Mouse (Mus musculus): Measurements from ENCODE around the gene Kri1. TPM values are rescaled to one million over a fixed set of nuclear protein-coding genes. Genes with fewer than 3 reads are reported as not detected.
A peak's percentile ranks its signal among the peaks of the same experiment; 100 is the strongest.
"Not testable (repeated sequence)": the region's sequence is repeated elsewhere in the genome, so short reads cannot be mapped to it uniquely, and the experiment has no call there.

The Kri1 gene
- polyA plus RNA-seq, 1 experiment from 2014 or later = 15.4 TPM

DNA sequence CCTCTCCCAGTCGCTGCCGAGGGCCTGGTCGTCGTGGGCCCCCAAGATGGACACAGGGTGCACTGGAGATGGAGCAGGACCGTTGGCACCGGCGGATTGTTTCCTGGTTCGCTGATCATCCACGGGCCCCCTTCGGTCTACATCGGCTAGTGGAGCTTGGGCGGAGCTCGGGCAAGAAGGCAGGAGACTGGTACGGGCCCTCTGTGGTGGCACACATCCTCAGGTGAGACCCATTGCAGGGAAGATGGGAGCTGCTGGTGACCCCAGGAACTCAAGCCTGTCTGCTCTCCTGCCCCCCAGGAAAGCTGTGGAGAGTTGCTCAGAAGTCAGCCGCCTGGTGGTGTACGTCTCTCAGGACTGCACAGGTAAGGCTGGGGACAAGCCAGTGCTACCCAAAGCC, 19.5 kb downstream of the Kri1 start:
- 94% methylated on average over 16 of the region's 16 CpGs for WGBS

DNA sequence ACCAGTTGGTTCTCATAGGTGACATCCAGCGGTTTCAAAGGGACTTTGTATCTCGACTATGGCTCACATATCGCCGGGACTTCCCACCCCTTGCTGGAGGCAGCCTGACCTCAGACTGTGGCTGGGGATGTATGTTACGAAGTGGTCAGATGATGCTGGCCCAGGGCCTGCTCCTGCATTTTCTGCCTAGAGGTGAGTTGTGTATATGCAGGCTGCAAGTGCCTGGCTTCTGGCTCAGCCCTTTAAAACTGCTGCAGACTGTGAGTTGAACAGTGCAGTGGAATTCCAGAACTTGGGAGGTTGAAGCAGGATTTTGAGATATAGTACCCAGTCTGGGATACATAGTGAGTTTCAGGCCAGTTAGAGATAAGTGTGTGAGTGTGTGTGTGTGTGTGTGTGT, 20.9 kb downstream of the Kri1 start:
- Histone ChIP-seq H3K4me2 (peak overlapping the region; percentile 93; the same call in 1 of the 2 replicates), H3K9ac (0 out of 2 replicates have a peak overlapping the region, but pooled peaks have one; percentile 91)

More for the DNA sequence above, 19.5 kb downstream of the Kri1 start:
- peaks cover 62% of the 10 kb centered on the region for H3K36me3 ChIP-seq (ENCODE audit: poor library complexity, severe bottlenecking)
- H3K27me3 ChIP-seq = no peaks in the 10 kb centered on the region
- no peak overlapping the region for H3K27ac ChIP-seq
- no peak for ATAC-seq
- no peak overlapping the region for H3K4me3 ChIP-seq
- H3K9ac ChIP-seq = no peak overlapping the region
- no peak overlapping the region for H3K4me2 ChIP-seq
- H3K9me3 ChIP-seq (replicated peaks) = no peaks in the 10 kb centered on the region
- H3K4me1 ChIP-seq = peaks cover 15% of the 10 kb centered on the region

DNA sequence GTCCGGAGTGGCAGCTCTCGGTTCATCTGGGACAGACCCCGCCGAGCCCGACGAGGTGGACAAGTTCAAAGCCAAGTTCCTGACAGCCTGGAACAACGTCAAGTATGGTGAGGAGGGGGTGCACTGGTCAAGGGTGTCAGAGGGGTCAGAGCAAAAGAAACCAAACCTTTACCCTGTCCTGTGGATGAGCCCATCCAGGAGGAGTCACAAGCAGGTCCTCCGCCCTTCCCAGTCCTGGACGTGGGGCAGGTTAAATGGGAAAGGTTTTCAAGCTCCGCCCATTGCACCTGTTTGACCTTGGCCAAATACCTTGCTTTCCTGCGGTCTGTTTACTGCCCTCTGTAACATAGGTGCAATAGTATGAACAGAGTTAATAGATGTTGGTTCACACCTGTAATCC, 22.2 kb downstream of the Kri1 start:
- Histone ChIP-seq H3K4me3 (peak overlapping the region; percentile 89), H3K9me3 (replicated peaks) (no peaks in the 10 kb centered on the region), H3K4me2 (peak overlapping the region; percentile 93), H3K9ac (peak overlapping the region; percentile 91), H3K27me3 (peaks cover 3% of the 10 kb centered on the region; the same call in 1 of the 2 replicates), H3K27ac (peak overlapping the region; percentile 57; the same call in 1 of the 2 replicates), H3K4me1 (peaks cover 15% of the 10 kb centered on the region), H3K36me3 (ENCODE audit: poor library complexity, severe bottlenecking) (peaks cover 36% of the 10 kb centered on the region)
- no peak for ATAC-seq
- WGBS = 6% methylated on average over 11 of the region's 11 CpGs

More for the DNA sequence above, 20.9 kb downstream of the Kri1 start:
- WGBS = 90% methylated on average over 5 of the region's 5 CpGs
- Histone ChIP-seq H3K36me3 (ENCODE audit: poor library complexity, severe bottlenecking) (peaks cover 48% of the 10 kb centered on the region), H3K27ac (no peak overlapping the region), H3K4me3 (no peak overlapping the region), H3K4me1 (peaks cover 15% of the 10 kb centered on the region), H3K9me3 (replicated peaks) (no peaks in the 10 kb centered on the region), H3K27me3 (peaks cover under 1% of the 10 kb centered on the region; the same call in 1 of the 2 replicates)
- ATAC-seq = no peak

DNA sequence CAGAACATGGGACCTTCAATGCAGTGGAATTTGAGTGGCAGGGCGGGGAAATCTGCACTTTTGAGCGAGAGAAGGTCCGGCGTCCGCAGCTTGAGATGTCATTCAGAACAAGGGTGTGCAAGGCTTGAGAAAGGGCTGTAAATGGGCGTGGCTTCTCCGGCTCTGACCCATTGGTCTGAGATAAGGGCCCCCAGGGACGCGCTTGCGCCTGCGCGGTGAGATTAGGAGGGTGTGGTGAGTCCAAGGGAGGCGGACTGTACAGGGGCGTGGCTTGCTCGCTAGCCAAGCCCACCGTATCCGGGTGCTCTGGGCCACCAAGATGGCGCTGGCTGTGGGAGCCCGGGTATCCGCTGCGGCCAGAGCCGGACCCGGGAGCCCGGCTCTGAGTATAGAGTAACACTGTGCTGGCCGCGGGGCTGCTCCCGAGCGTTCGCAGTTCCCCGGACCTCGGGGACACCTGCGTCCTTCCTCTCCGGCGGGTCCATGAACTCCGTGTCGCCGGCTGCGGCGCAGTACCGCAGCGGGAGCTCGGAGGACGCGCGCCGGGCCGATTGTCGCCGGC, 22.7 kb downstream of the Kri1 start, which contains the start of gene Atg4d:
Gene Atg4d (plus strand): TSS at position 294 of the 562 bp plus-strand sequence.
- WGBS = under 1% methylated on average over 49 of the region's 49 CpGs
- peak within 1 kb of the TSS; percentile 57 for H3K27ac ChIP-seq

DNA sequence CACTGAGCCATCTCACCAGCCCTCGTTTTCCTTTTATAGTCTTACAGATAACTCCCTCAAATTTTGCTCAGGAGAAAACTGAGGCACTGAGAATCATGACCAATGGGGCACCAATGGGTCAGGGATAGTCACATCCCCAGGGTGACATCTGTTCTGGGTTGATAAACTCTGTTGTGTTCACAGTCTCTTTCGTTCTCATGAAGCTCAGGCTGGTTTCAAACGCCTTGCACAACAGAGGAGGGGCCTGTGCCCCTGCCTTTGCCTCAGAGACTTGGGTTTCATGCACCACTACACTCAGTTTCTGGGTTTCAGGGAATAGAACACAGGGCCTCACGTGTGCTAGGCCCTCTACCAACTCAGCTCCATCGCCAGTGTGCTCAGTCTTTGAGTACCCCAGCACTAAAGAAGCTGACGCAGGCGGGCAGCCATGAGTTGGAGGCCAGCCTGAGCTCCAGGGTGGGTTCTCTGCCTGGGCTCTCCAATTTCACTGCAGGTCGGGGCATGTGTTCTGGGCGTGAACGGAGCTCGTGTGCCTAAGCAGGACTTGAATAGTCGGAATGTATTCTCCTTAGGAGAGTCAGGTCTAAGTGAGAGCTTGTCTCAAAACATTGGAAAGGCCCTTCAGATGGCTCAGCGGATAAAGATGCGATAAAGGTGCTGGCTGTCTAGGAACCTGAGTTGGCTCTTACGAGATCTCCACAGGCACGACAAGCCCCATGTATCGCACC, 23.3 kb downstream of the Kri1 start:
- Histone ChIP-seq H3K9ac (peak overlapping the region; percentile 67), H3K36me3 (ENCODE audit: poor library complexity, severe bottlenecking) (peaks cover 25% of the 10 kb centered on the region), H3K27ac (peak overlapping the region; percentile 36), H3K4me2 (peak overlapping the region; percentile 93), H3K4me3 (peak overlapping the region; percentile 89), H3K27me3 (peaks cover 3% of the 10 kb centered on the region; the same call in 1 of the 2 replicates), H3K9me3 (replicated peaks) (no peaks in the 10 kb centered on the region), H3K4me1 (peaks cover 15% of the 10 kb centered on the region)
- 17% methylated on average over 17 of the region's 17 CpGs for WGBS
- peak; percentile 25 for ATAC-seq

More for the DNA sequence above, 22.7 kb downstream of the Kri1 start, which contains the start of gene Atg4d:
- Histone ChIP-seq H3K27me3 (peaks cover 3% of the 10 kb centered on the region; the same call in 1 of the 2 replicates), H3K4me2 (peak within 1 kb of the TSS; percentile 93), H3K36me3 (ENCODE audit: poor library complexity, severe bottlenecking) (peaks cover 30% of the 10 kb centered on the region), H3K9me3 (replicated peaks) (no peaks in the 10 kb centered on the region), H3K4me3 (peak within 1 kb of the TSS; percentile 89), H3K9ac (peak within 1 kb of the TSS; percentile 91), H3K4me1 (peaks cover 15% of the 10 kb centered on the region)
- ATAC-seq = peak; percentile 98

DNA sequence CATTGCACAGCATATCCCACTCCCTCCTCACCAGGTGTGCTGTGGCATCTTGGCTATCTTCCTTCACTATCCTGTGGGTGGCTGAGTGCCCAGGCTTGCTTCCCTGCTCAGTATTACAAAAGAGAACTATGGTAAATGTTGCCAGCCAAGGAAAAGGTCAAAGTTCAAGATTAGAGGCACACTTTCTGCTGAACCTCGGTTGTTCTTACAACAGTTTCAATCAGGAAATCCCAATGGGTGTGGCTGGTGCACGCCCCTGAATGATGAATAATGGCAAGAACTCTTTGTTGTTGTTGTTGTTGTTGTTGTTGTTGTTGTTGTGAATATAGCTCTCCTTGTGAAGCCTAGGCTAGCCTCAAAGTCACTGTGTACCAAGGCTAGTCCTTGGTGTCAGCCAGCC, 25.9 kb downstream of the Kri1 start:
- Histone ChIP-seq H3K9ac (no peak overlapping the region), H3K36me3 (ENCODE audit: poor library complexity, severe bottlenecking) (peaks cover 1% of the 10 kb centered on the region), H3K27me3 (peaks cover 3% of the 10 kb centered on the region; the same call in 1 of the 2 replicates), H3K9me3 (replicated peaks) (no peaks in the 10 kb centered on the region), H3K27ac (no peak overlapping the region), H3K4me2 (no peak overlapping the region), H3K4me3 (no peak overlapping the region), H3K4me1 (peaks cover 13% of the 10 kb centered on the region)
- WGBS = 65% methylated on average over 2 of the region's 2 CpGs
- ATAC-seq = no peak

DNA sequence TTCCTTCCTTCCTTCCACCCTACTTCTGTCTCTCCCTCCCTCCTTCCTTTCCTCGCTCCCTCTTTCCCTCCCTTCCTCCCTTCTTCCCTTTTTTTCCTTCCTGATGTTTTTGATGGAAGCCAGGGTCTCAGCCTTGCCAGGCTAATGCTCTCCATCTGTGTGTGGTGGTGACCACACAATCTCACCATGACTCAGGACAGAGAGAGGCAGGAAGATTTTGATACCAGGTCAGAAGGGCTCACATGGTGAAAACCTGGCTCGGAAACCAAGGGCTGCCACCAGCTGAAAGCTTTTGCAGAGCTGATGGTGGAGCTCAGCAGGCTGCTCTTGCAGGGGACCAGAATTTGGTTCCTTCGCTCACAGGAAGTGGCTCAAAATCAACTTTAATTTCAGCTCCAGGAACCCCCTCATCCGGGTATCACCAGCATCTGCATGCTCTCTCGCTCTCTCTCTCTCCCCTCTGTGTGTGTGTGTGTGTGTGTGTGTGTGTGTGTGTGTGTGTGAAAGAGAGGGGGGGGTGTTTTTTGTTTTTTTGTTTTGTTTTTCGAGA, 27.2 kb downstream of the Kri1 start:
- 85% methylated on average over 6 of the region's 6 CpGs for WGBS

DNA sequence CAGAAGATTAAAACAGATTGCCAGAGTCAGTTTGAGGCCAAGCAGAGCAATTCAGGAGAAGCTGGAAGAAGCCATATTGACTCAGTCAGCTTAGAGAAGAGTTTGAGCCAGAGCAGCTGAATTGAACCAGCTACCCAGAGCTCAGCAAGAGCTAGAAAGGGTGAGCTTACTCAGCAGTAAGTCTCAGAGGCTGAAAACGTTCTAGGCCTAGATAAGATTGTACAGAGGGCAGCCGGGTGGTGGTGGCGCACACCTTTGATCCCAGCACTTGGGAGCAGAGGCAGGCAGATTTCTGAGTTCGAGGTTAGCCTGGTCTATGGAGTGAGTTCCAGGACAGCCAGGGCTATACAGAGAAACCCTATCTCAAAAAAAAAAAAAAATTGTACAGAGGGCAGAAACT, 31.4 kb downstream of the Kri1 start:
- H3K27ac ChIP-seq; ATAC-seq; H3K4me1 ChIP-seq; H3K9me3 ChIP-seq (replicated peaks); H3K4me3 ChIP-seq; H3K4me2 ChIP-seq; H3K9ac ChIP-seq; H3K36me3 ChIP-seq (ENCODE audit: poor library complexity, severe bottlenecking): not testable (repeated sequence)
- peaks cover 12% of the 10 kb centered on the region for H3K27me3 ChIP-seq
- 78% methylated on average over 4 of the region's 4 CpGs for WGBS

More for the DNA sequence above, 27.2 kb downstream of the Kri1 start:
- Histone ChIP-seq H3K4me2 (no peak overlapping the region), H3K36me3 (ENCODE audit: poor library complexity, severe bottlenecking) (no peaks in the 10 kb centered on the region), H3K27ac (no peak overlapping the region), H3K9me3 (replicated peaks) (no peaks in the 10 kb centered on the region), H3K9ac (no peak overlapping the region), H3K4me1 (peaks cover under 1% of the 10 kb centered on the region; the same call in 1 of the 2 replicates), H3K27me3 (peaks cover 3% of the 10 kb centered on the region; the same call in 1 of the 2 replicates), H3K4me3 (no peak overlapping the region)
- no peak for ATAC-seq

DNA sequence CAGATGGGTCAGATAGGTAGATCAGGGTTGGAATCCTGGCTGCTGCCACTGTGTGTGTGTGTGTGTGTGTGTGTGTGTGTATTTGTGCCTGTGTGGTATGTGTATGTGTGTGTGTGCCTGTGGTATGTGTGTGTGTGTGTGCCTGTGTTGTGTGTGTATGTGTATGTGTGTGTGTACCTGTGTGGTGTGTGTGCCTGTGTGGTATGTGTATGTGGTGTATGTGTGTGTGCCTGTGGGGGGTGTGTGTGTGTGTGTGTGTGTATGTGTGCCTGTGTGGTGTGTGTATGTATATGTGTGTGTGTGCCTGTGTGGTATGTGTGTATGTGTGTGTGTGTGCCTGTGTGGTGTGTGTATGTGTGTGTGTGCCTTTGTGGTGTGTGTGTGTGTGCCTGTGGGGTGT, 33.1 kb downstream of the Kri1 start:
- Histone ChIP-seq H3K9me3 (replicated peaks) (no peaks in the 10 kb centered on the region), H3K9ac (no peak overlapping the region), H3K4me2 (no peak overlapping the region), H3K36me3 (ENCODE audit: poor library complexity, severe bottlenecking) (no peaks in the 10 kb centered on the region), H3K27me3 (peaks cover 29% of the 10 kb centered on the region), H3K4me3 (no peak overlapping the region), H3K27ac (no peak overlapping the region), H3K4me1 (no peaks in the 10 kb centered on the region)
- ATAC-seq = no peak

DNA sequence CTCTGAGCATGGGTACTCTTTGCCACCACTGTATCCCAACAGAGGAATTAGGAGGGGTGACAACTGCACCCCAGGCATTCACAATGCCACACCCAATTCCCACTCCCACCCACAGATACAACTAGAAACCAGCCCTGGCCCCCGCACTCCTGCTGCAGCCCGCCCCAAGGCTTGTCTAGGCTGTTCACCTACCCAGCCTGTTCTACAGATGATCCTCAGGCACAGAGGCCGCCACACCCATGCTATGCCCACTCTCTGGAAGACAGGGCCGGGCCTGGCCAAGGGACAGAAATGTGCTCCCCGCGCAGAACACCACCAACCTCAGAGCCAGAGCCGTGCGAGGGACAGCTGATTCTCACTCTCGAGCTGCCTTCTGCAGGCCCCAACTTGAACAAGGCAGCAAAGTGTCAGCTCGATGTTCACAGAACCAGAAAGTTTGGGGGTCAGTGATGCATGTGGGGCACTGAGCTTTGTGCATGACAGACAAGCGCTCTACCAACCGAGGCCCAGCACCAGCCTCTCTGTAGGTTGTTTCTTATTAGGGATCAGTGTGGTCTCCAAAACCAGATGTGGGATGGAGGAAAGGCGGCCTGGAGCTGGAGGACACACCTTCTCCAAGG, 36.5 kb downstream of the Kri1 start:
- Histone ChIP-seq H3K27ac (no peak overlapping the region), H3K36me3 (ENCODE audit: poor library complexity, severe bottlenecking) (no peaks in the 10 kb centered on the region), H3K27me3 (peaks cover 60% of the 10 kb centered on the region), H3K4me2 (no peak overlapping the region), H3K4me1 (peaks cover 6% of the 10 kb centered on the region; the same call in 1 of the 2 replicates), H3K4me3 (no peak overlapping the region), H3K9me3 (replicated peaks) (no peaks in the 10 kb centered on the region), H3K9ac (no peak overlapping the region)
- no peak for ATAC-seq
- WGBS = 72% methylated on average over 13 of the region's 13 CpGs

DNA sequence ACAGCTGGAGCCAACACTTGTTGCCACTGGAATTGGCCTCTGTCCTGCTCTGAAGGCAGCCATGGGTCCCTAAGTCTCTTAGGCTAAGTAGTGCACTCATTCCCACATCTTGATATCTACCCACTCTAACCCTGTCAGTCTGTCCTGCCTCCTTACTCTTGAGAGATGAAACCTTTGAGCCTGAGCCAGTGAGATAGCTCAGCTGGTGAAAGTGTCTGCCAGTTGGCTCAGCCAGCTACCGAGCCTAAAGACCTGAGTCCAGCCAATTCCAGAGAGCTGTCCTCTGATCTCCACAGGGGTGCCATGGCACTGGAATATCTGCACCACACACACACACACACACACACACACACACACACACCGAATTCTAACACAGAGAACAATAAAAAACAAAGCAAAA, 37.3 kb downstream of the Kri1 start:
- no peak overlapping the region for H3K9ac ChIP-seq
- H3K27ac ChIP-seq = no peak overlapping the region
- no peak overlapping the region for H3K4me3 ChIP-seq
- H3K4me1 ChIP-seq = peaks cover 6% of the 10 kb centered on the region; the same call in 1 of the 2 replicates
- H3K4me2 ChIP-seq = no peak overlapping the region
- 43% methylated on average over 2 of the region's 2 CpGs for WGBS
- H3K36me3 ChIP-seq (ENCODE audit: poor library complexity, severe bottlenecking) = no peaks in the 10 kb centered on the region
- ATAC-seq = no peak
- H3K27me3 ChIP-seq = peaks cover 67% of the 10 kb centered on the region
- H3K9me3 ChIP-seq (replicated peaks) = no peaks in the 10 kb centered on the region

All from forebrain, embryonic 13.5 days (tissue).